Mouse (Mus musculus): ENCODE data around the gene Dhx16. TPM values are rescaled to one million over a fixed set of nuclear protein-coding genes. Genes with fewer than 3 reads are reported as not detected.

The Dhx16 gene
- total RNA-seq, 1 experiment from 2014 or later, result 53.3 TPM

GRCm38 (mm10) chr17:35859835-35860234, 19.8 kb upstream of the Dhx16 start:
- no peak for DNase-seq

GRCm38 (mm10) chr17:35860831-35861197, 18.8 kb upstream of the Dhx16 start:
- no peak for DNase-seq

DNA sequence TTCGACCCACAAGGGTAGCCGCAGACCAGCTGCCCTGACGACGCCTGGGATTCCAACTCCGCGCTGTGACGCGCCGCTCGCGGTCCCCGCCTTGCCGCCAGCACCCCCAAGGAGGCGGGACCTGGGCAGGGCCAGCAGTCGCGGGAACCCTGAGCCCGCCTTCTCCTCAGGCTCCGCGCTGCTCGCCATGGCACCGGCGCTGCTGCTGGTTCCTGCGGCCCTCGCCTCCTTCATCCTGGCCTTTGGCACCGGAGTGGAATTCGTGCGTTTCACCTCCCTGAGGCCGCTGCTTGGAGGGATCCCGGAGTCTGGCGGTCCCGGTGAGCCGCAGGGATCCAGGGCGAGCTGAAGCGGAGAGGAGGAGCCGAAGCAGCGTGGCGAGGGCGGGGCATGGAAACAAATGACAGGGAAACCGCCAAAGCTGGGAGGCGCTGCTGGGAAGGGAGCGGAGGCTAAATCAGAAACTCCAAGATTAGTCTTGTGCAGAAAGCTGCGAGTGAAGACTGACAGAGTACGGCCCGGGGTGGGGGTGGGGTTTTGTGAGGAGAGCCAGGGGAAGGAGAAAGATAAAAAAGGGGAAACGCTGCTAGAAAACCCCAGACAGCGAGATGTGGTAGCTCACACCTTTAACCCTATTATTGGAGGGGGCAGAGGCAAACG, 18.3 kb upstream of the Dhx16 start, which contains the start of gene Nrm:
Nrm (plus strand) TSS at position 121 of the 660 bp plus-strand sequence.
- DNase-seq, result peak; percentile 89

DNA sequence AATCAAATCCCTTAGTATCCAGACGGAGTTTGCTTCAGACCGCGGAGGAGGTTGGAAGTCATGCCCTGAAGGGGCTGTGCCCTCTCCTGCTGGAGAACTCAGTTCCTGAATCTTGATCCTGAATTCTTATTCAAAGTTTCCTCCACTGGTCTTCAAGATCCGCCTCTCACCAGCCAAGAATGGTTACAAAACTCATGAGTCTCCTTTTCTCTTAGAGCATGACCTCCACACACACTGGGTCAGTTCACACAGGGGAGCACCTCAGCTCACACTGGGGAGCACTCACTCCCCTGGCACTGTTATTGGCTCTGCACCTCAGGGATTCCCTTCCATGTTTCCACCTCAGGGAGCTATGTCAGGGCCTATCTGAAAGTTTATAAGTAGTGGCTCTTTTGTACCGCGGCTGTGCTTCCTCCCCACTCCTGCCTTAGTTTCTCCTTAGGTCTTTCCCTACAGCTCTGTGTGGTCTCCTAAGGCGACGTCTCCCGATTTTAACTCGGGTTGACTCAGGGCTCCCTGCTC, 14.7 kb upstream of the Dhx16 start:
- DNase-seq, result no peak

GRCm38 (mm10) chr17:35865481-35866280, 13.9 kb upstream of the Dhx16 start, which contains the start of gene Ppp1r18:
Gene Ppp1r18 (plus strand): TSS chr17:35865593.
- DNase-seq, result peak; percentile 74

DNA sequence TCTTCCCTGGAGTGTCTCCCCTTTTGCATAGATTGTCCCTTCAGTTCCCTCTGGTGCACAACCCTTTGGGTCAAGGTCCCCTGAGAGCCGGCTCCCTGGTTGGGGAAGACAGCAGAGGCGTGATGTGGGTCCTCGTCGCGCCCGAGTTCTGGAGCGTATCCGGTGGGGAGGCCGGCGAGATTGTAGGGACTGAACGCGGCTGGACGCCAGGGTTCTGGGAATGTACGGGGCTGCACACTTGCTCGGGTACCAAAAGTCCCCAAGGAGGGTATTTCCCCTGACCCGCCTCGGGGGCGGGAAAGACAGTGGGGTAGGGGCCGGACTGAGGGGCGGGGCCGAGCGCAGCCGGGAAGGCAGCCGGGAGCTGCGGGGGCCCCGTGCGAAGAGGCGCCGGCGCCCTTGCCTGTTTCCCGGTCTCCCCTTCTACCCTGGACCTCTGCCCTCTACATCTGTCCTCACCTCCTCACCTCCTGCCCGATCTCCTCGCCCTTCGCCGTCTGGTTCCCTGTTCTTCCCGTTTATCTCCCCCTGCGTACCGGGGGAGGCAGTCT, 13.3 kb upstream of the Dhx16 start:
- peak; percentile 77 for DNase-seq

GRCm38 (mm10) chr17:35866911-35867890, 12.4 kb upstream of the Dhx16 start:
- peak; percentile 44 for DNase-seq

- no peak for DNase-seq
These were observed 11.3 kb upstream of the Dhx16 start for GRCm38 (mm10) chr17:35868165-35868820.

- DNase-seq, result no peak
These were observed 10.7 kb upstream of the Dhx16 start for GRCm38 (mm10) chr17:35868961-35869345.

GRCm38 (mm10) chr17:35869346-35870067, 10.1 kb upstream of the Dhx16 start:
- DNase-seq, result peak; percentile 57

DNA sequence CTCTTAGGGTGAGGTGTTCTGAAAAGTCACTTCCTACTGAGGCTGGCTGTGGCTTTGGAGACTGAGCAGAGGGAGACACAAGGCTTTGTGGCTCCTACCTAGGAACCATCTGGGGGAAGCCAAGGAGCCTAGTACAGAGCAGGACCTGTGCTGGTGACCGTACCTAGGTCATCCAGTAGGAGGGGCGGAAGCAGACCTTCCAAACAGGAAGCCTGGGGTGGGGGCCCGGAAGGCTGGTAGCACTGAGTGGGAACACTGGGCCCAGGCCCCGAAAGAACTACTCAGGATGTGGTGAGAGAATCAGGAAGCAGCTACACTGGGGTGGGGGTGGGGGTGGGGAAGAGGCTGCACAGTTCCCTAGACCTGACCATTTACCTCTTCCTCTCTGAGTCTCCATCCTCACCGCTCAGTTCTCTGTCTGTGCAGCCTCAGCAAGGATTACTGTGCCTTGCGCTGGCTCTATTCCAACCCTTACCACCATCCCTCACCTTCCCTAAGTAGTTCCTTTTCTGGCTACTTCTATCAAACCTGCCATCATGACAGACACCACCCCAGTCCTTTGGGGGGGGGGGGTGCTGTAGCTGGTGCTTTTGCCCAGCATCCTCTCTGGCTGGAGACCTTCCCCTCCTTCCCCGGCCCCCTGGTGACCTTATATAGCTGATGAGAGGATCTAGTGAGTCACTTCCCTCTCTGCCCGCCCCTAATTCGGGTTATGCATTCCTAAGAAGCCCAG, 9.3 kb upstream of the Dhx16 start:
- peak; percentile 62 for DNase-seq

- no peak for DNase-seq
These were observed 8.5 kb upstream of the Dhx16 start for GRCm38 (mm10) chr17:35870884-35871696.

DNA sequence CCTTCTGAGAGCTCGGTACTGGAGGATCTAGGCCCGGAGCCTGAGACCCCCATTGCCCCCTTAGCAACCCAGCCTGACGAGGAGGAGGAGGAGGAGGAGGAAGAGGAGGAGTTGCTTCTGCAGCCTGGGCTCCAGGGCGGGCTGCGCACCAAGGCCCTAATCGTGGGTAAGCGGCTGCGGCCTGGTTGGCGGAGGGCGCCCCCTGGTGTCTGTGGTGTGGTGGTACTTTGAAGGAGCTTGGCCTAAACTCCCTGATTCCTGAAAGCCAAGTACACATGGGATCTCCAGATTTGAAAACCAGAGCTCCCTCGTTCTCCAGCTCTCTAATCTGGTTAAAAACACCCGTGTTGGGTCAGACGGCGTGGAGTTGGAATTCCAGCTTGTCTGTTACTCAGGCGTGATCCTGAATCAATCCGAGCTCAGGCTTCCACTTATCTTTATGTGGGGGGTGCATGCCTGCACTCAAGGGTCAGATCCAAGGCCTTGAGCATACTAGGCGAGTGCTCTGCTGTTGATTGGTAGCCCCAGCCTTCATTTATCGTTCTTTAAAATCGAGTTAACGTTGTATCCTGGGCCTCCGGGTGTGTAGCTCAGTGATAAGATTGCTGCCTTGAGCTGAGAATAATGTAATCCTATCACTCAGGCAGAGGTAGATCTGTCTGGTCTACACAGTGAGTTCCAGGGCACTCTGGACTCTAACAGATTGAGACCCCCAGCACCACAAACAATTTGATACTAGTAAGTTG, 5.7 kb upstream of the Dhx16 start:
- DNase-seq, result peak; percentile 94

DNA sequence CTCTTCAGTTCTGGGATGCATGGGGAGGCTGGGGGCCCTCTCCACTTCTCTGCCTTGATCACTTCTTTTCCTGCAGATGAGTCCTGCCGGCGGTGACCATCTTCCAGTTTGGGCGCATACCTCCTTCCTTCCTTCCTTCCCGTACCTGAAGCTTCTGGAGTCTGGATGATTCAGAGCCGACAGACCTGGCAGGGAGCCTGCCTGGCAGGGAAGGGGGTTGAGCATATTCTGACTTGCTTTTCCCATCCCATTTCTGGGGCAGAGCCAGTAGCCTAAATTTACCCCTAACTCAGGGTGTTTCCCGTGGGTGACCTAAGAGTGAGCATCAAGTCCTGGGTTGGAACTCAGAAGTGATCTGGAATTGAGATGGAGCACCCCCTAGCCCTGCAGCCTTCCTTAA, 4.9 kb upstream of the Dhx16 start:
- no peak for DNase-seq

- no peak for DNase-seq
These were observed 3.3 kb downstream of the Dhx16 start for GRCm38 (mm10) chr17:35882924-35883323.

GRCm38 (mm10) chr17:35883777-35884176, 4.2 kb downstream of the Dhx16 start:
- no peak for DNase-seq

GRCm38 (mm10) chr17:35887725-35888124, 8.1 kb downstream of the Dhx16 start:
- DNase-seq, result no peak
